Mouse (Mus musculus) ovary, postnatal 14 days (tissue): ENCODE data around the gene B230217C12Rik.
"Not testable (repeated sequence)": the region's sequence is repeated elsewhere in the genome, so short reads cannot be mapped to it uniquely, and the experiment has no call there.

Source experiments
- DNase-seq: peaks from one replicate; pipeline ENCODE4 v3.0.0; 2022; ENCODE audit warnings: low spot score

Gene B230217C12Rik

DNA sequence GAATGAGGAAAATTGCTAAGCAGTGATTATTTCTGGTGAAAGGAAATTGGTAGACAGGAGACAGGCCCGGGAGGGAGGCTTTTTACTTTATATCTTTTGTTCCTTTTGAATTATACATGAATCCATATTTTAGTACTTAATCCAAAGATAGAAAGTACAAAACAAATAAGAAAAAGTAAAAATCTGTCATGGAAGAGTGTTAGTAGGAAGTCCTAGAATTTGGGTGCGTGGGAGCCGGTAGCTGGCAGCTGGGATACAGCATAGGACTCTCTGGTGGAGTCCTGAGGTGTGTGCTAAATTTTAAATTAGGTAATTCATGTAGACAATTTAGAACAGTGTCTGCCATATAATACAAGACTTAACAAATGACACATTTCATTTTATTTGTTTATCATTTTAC, 27.0 kb downstream of the B230217C12Rik start:
- no peak for DNase-seq

DNA sequence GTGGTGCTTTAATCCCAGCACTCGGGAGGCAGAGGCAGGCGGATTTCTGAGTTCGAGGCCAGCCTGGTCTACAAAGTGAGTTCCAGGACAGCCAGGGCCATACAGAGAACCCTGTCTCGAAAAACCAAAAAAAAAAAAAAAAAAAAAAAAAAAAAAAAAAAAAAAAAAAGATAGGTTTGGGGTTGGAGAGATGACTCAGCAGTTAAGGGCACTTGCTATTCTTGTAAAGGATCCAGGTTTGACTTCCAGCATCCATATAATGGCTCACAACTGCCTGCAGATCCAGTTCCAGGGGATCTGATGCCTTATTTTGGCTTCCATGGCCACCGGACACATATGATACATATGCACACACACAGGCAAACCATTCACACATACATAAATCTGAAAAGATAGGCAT, 31.8 kb downstream of the B230217C12Rik start:
- DNase-seq: not testable (repeated sequence)

DNA sequence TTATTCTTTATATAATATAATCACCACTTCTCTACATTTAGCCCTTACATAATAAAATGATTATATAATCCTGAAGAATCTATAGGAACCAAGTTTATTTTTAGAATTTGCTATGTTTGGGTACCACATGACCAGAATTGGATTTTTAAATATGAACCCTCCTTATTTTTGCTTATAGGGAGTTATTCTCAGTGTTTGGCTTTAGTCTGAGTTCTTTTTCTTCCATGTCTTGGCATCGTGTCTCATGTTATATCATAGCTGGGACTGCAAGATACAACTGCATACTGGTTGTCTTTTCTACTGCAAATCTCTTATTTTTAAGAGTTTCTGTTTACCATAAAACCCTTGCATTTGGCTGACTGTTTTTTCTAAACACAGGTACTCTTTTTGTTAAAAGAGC, 33.8 kb downstream of the B230217C12Rik start:
- DNase-seq: no peak

DNA sequence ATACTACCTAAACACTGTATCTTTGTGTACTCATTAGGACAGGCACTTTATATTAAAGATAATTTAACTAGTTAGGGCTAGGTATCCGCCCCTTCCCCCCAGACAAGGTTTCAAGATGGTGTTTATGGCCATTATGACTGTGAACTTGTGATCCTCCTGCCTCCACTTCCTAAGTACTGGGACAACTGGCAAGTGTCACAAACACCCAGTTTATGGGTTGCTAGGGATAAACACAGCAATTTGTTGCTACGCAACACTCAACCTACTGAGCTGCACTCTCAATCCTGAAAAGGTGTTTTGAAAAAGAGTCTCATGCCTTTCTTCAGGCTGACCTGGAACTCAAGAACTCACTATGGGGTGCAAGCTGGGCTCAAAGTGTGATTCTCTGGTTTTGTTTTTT, 36.8 kb downstream of the B230217C12Rik start:
- no peak for DNase-seq

DNA sequence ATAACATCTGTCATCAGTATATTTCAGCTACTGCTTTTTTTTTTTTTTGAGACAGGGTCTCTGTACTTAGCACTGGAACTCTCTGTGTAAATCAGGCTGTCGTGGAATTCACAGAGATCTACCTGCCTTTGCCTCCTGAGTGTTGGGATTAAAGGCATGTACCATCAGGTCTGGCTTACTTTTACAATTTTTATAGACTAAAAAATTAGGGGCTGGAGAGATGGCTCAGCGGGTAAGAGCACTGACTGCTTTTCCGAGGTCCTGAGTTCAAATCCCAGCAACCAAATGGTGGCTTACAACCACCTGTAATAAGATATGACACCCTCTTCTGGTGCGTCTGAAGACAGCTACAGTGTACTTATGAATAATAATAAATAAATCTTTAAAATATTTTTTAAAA, 39.8 kb downstream of the B230217C12Rik start:
- no peak for DNase-seq

DNA sequence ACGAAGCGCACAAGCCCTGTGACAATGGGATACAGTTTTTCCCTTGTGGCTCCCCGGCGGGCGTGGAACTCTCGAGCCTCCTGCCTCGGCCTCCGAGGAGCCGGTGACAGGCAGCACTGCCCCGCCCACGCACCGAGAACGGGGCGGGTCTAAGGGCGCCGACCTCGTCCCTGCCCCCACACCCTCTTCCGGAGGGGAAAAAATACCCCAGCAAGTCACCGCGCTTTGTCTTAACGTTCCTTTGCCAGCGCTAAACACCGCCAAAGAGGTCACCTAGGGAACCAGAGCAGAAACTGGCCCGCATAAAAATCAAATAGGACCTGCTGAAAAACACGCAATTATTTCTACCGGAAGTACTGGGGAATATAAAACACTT, 43.0 kb downstream of the B230217C12Rik start:
- peak; percentile 60 for DNase-seq

DNA sequence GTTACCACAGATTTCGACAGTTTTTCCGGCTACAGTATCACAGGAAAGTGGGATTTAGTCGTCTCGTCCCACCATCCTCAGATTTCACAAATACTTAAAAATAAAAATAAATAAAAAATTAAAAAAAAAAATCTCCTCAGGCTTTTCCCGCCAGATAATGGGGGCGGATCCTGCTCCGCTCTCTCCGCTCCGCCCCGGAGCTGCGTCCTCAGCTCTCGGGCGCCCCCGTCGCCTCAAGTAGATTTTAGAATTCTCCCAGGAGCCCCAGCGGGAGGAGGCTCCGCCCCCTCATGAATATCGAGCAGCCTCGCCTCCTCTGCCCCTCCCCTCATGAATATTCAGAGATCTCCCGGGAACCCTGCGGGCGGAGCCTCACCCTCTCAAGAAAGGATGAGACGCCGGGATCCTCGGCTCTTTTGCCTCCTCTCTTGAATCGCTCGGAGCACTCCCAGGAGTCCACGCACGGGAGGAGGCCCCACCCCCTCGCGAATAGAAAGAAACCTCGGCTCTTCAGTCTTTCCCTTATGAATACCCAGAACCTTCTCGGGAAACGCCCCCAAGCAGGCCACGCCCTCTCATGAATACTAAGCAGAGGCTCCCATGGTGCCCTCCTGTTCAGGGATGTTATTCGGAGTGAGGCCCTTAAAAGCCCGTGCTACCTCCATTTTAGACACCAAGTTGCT, 43.5 kb downstream of the B230217C12Rik start, which contains the start of gene Fbxo47:
Gene Fbxo47 (minus strand): TSS at position 237 of the 683 bp plus-strand sequence.
- peak; percentile 93 for DNase-seq

DNA sequence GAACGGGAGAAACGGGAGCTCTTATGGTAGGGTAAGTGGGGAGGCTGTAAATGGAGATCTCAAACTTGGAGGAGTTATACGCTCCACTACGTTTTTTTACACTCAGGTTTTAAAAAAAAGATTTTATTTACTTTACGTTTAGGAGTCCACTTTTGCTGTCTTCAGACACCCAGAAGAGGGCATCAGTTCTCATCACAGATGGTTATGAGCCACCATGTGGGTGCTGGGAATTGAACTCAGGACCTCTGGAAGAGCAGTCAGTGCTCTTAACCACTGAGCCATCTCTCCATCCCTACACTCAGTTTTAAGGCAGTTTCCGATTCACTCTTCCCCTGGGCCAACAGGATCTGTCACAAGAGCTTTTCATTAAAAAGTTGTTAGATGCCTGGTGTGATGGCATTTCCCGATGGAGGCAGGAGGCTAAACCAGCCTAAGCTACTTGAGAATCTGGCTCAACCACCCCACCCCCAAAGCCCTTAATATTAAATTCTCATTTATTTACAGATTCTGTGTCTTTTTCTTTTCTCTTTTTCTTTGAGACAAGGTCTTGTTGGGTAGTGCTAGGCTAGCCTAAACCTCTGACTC, 44.1 kb downstream of the B230217C12Rik start:
- DNase-seq: no peak

DNA sequence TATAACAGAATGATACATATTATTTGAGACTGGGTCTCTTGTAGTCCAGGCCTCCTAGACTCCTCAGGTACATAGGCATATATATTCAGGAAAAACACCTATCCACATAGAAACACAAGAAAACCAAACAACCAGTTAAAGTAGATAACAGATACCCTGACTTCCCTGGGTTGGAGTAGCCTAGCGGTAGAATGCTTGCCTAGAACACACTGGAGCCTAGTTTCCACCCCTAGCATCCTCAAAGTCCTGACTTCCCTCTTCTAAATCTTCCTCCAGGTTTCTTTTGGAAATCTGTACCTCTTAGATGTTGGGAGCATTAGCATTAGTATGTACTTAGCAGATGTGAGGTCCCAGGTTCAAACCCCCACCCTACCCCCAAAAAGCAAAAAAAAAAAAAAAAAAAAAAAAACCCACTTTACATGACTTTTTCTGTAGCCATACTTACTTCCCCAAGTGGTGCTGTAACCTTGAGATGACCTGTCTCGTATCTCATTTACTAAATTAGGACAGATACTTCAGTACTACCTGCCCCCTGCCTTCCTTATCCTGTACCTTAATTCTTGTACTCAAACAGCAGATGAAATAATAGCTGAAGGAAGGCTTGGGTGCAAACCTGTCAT, 44.8 kb downstream of the B230217C12Rik start:
- no peak for DNase-seq

DNA sequence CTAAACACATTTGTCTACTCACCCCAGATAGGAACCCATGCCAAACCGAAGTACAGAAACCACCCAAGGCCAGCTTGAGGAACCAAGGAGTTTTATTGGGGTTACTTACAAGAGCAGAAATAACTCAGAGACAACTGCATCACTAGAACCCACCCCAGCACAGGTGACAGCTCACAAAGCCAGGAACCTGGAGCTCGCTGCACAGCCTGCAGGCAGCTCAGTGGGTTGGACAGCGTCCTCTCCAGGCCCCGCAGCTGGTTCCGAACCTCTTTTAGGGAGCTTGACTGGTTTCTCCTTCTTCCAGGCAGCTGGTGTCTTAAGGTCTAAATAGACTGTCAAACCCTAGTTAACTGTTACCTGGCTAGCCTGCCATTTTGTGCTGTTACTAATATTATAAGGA, 51.2 kb downstream of the B230217C12Rik start:
- DNase-seq: no peak
